Mouse (Mus musculus) Patski (cell line): ENCODE measurements at regions not wholly inside any gene's neighbourhood (a gene's known extent, or its start where the extent isn't known, plus 50 kb on each side); places are given as distances from the start of the nearest gene placed in this dataset.
"Not testable (repeated sequence)": the region's sequence is repeated elsewhere in the genome, so short reads cannot be mapped to it uniquely, and the experiment has no call there.

ENCODE experiments used
- ATAC-seq: fragments of 100-300 bp; one replicate; pipeline ENCODE4 v1.8.0; 2021
- CTCF ChIA-PET: fragments of 350-600 bp; sonication (Branson Sonifier 250); formaldehyde crosslinking; loops from one replicate; lab custom pipeline; 2022; ENCODE audit warnings: inconsistent platforms; lab: Charles Lee
- POLR2A ChIA-PET: fragments of 350-600 bp; sonication (Branson Sonifier 250); formaldehyde crosslinking; loops from one replicate; lab custom pipeline; 2022; ENCODE audit warnings: antibody characterized with exemption, inconsistent platforms; lab: Charles Lee
- DNase-seq: peaks from one replicate; pipeline ENCODE4 v3.0.0-alpha.2; 2011; ENCODE audit warnings: low read depth, low spot score
- H3K27me3 ChIP-seq: fragments of 371-371 bp; one replicate; pipeline ENCODE4 v1.5.1; 2021
- CTCF ChIP-seq: fragments of 100-300 bp; IDR thresholded peaks from one replicate; pipeline ENCODE4 v1.5.1; 2021
- in situ Hi-C: fragments of 300-500 bp; cut with MboI; formaldehyde crosslinking; loops from 3 replicates; pipeline ENCODE4 v1.11.1; 2018; ENCODE audit warnings: low pct_unique_long_range_greater_than_20kb, mixed read lengths

DNA sequence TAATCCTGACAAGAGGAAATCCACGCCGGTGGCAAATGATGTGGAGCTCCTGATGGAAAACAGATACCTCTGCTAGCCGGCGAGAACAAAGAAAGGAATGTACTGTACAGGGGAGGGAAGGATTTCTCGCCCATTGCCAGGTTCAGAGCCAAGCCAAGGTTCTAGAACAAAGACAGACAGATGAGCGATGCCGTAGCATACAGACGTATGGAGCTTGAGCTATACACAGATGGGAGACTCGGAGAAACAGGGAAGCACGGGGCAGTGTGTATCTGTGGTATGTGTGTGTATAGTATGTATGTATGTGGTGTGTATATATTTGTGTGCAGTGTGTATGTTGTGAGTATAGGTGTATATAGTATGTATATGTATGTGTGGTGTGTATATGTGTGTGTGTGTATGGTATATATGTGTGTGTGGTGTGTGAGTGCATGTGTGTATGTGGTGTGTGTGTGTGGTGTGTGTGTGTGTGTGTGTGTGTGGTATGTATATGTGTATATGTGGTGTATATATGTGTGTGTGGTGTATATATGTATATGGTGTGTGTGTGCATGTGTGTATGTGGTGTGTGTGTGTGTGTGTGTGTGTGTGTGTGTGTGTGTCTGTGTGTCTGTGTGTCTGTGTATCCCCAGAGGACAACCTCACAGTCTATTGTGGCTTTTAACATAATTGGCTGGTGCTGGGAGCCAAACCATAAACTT lies 140.6 kb downstream of the Cand1 start:
- ATAC-seq, result no peak
- no peaks in the 10 kb centered on the region for H3K27me3 ChIP-seq
- POLR2A ChIA-PET, result no interaction called here
- CTCF ChIA-PET, result no interaction called here
- in situ Hi-C loops, result no loop called here
- no peak for TF ChIP-seq CTCF
- no peak for DNase-seq

GRCm38 (mm10) chr10:119094166-119094565 lies 145.7 kb downstream of the Cand1 start:
- H3K27me3 ChIP-seq, result no peaks in the 10 kb centered on the region
- no peak for ATAC-seq
- DNase-seq, result no peak
- ChIA-PET CTCF (interaction anchor here (0.6 to 2.1 kb wide), 2 partner anchors 14 to 183 kb away, joined by 3 to 7 read pairs; no protein-coding TSS in a partner anchor), POLR2A (no interaction called here)
- TF ChIP-seq CTCF, result no peak
- in situ Hi-C loops, result no loop called here

DNA sequence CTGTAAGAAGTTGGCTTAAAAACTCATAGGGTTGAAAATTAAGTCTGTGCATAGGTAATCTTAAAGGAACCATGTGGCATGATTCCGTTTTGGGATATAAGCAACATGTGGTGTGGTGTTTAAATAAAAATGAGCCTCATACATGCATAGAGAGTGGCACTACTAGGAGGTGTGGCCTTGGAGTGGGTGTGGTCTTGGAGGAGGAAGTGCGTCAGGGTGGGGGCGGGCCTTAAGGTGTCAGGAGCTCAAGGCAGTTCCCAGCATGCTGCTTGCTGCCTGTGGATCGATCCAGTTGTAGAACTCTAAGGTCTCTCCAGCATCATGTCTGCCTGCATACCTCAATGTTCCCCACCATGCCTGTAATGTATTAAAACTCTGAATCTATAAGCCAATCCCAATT lies 152.0 kb downstream of the Cand1 start:
- in situ Hi-C loops, result no loop called here
- ChIA-PET POLR2A (no interaction called here), CTCF (interaction anchor here (1.5 kb wide), 1 partner anchor 9 kb away, joined by 5 read pairs; no protein-coding TSS in a partner anchor)
- no peak for TF ChIP-seq CTCF
- no peaks in the 10 kb centered on the region for H3K27me3 ChIP-seq
- ATAC-seq, result no peak
- DNase-seq, result no peak

DNA sequence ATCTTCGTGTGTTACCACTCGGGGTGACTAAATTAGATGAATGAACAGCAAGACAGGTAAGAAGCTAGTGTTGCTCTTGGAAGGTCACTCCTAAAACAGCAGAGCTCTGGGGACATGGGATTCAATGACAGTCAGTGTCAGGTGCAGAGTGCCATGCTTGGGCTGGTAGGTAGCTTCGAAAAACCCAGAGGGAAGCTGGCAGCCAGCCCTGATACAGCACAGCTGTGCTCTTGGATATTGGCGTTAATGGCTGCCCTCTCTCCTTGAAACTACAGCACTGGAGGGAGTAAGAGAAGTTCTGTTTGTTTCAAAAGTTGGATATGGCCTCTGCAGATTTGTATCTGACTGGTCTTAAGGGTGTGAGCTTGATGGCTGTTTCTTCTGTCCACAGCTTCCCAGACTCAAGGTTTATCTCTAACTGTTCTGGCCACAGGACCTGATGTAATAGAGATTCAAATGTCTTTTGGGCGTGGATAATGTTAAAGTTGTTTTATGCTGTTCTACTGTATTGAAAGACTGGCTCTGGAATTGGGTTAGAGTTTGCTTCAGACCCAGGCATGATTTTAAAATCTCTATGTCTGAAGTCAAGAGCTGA lies 152.7 kb downstream of the Cand1 start:
- CTCF ChIA-PET, result interaction anchor here (1.5 kb wide), 1 partner anchor 10 kb away, joined by 5 read pairs; no protein-coding TSS in a partner anchor
- no peaks in the 10 kb centered on the region for H3K27me3 ChIP-seq
- ATAC-seq, result no peak
- in situ Hi-C loops, result no loop called here
- POLR2A ChIA-PET, result no interaction called here
- TF ChIP-seq CTCF, result no peak
- DNase-seq, result no peak

GRCm38 (mm10) chr10:119086450-119086849 lies 153.4 kb downstream of the Cand1 start:
- ATAC-seq, result no peak
- POLR2A ChIA-PET, result no interaction called here
- DNase-seq, result no peak
- CTCF ChIA-PET, result interaction anchor here (1.5 kb wide), 1 partner anchor 11 kb away, joined by 5 read pairs; no protein-coding TSS in a partner anchor
- in situ Hi-C loops, result no loop called here
- H3K27me3 ChIP-seq, result no peaks in the 10 kb centered on the region
- TF ChIP-seq CTCF, result no peak

DNA sequence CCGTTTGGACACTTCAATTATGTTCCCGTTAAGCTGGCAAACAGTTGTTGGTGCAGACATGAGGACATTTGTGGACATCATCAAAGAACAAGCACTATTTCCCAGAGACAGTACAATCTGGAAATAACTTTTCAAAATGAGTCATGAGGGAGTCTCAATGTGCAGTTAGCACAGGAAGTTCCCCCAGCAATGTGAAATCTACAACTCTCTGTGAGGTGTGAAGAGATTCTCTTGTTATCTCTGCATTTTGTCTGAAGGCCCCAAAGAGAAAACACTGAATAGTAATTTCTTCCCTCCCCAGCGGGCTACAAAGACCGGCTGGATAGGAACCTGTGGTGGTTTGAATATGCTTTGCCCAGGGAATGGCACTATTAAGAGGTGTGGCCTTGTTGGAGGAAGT lies 156.4 kb downstream of the Cand1 start:
- no peaks in the 10 kb centered on the region for H3K27me3 ChIP-seq
- DNase-seq (no peak), ATAC-seq (no peak)
- POLR2A ChIA-PET, result no interaction called here
- CTCF ChIA-PET, result no interaction called here
- TF ChIP-seq CTCF, result no peak
- in situ Hi-C loops, result no loop called here

GRCm38 (mm10) chr10:119082861-119083260 lies 157.0 kb downstream of the Cand1 start:
- CTCF ChIA-PET, result no interaction called here
- POLR2A ChIA-PET, result no interaction called here
- H3K27me3 ChIP-seq, result no peaks in the 10 kb centered on the region
- DNase-seq (no peak), ATAC-seq (no peak)
- in situ Hi-C loops, result no loop called here
- no peak for TF ChIP-seq CTCF

GRCm38 (mm10) chr10:119081766-119082165 lies 158.1 kb downstream of the Cand1 start:
- DNase-seq, in situ Hi-C loops, ATAC-seq, POLR2A ChIA-PET, H3K27me3 ChIP-seq: not testable (repeated sequence)
- CTCF ChIA-PET, result interaction anchor here (2.8 kb wide), 1 partner anchor 490 kb away, joined by 7 read pairs; no protein-coding TSS in a partner anchor

- no peaks in the 10 kb centered on the region for H3K27me3 ChIP-seq
- ATAC-seq, result peak; percentile 52
- ChIA-PET POLR2A (no interaction called here), CTCF (no interaction called here)
- in situ Hi-C loops, result loop anchor here (5.0 to 10.0 kb wide), 3 partner anchors 214 to 921 kb away; no protein-coding TSS in a partner anchor
- TF ChIP-seq CTCF, result no peak
- DNase-seq, result no peak
Observed at GRCm38 (mm10) chr10:119076100-119076566, 163.7 kb downstream of the Cand1 start.

DNA sequence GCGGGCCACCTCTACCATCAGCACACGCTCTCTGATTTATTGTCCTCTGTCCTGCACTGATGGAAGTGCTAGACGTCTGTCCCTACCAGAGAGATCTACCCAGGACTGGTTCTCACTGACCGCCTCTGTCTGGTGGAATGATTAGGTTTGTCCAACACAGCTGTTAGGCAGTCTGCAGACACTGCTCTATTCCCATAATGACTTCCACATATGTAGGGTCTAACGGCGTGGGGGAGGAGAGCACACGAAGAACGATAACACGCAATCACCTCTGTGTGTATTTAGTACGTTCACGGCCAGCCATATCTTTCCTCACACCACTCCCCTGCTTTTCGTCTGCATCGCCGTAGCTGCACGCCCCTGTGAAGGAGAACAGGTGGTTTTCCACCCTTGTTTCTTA lies 165.0 kb downstream of the Cand1 start:
- no peak for TF ChIP-seq CTCF
- ChIA-PET POLR2A (no interaction called here), CTCF (no interaction called here)
- in situ Hi-C loops, result loop anchor here (5.0 to 10.0 kb wide), 3 partner anchors 213 to 920 kb away; no protein-coding TSS in a partner anchor
- no peak for DNase-seq
- no peaks in the 10 kb centered on the region for H3K27me3 ChIP-seq
- ATAC-seq, result no peak

DNA sequence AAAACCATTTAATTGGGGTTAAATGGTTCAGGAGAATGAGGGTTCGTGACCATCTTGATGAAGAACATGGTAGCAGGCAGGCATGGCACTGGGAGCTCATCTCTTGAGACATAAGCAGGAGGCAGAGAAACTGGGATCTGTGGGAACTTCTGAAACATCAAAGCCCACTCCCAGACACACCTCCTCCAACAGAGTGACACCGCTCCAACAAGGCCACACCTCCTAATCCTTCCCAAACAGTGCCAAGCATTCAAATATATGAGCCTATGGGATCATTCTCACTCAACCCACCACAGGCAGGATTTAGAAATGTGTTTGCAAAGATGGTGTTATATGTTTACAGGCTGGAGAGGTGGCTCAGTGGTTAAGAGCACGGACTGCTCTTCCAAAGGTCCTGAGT lies 165.9 kb downstream of the Cand1 start:
- ATAC-seq (no peak), DNase-seq (no peak)
- no peak for TF ChIP-seq CTCF
- POLR2A ChIA-PET, result no interaction called here
- in situ Hi-C loops, result loop anchor here (10.0 kb wide), 1 partner anchor 919 kb away; no protein-coding TSS in a partner anchor
- CTCF ChIA-PET, result no interaction called here
- H3K27me3 ChIP-seq, result no peaks in the 10 kb centered on the region
